Mouse (Mus musculus) heart, adult 18-20 months (tissue): ENCODE results near the gene Trim30b. TPM values are rescaled to one million over a fixed set of nuclear protein-coding genes. Genes with fewer than 3 reads are reported as not detected.
"Not testable (repeated sequence)": the region's sequence is repeated elsewhere in the genome, so short reads cannot be mapped to it uniquely, and the experiment has no call there.

Experiments
- DNase-seq, 2 experiments: peaks; one replicate each; pipeline ENCODE4 v3.0.0; 2021 to 2022; ENCODE audit warnings: mixed read lengths in 1 of 2
- long read RNA-seq, 2 experiments: library from polyadenylated mRNA; stranded (forward); transcript quantifications; one replicate each; pipeline ENCODE4 v2.0.0; 2021
- total RNA-seq, 2 experiments: library from RNA; stranded (reverse); gene quantifications; 2 replicates each; pipeline ENCODE4 v1.2.3; 2021

Gene Trim30b
- total RNA-seq = under 1 TPM in 1 of 2 experiments, not detected in 1; 0.21 TPM
- long read RNA-seq, experiment 1 = 0 reads
- long read RNA-seq, experiment 2 = 0 reads

- peak; percentile 47 to 70 for DNase-seq
Observed at GRCm38 (mm10) chr7:104369736-104370414, at the start of gene Trim30b. Trim30b (minus strand) TSS chr7:104369884.

GRCm38 (mm10) chr7:104404460-104404950 lies 34.8 kb upstream of the Trim30b start:
- no peak for DNase-seq

- DNase-seq = peak; percentile 10 to 23
Observed at GRCm38 (mm10) chr7:104401140-104401539, 31.5 kb upstream of the Trim30b start.

- DNase-seq = peak in 1 of 2 experiments; percentile 8
Observed at GRCm38 (mm10) chr7:104400698-104401097, 31.0 kb upstream of the Trim30b start, which contains the start of gene Trim30c. Trim30c (minus strand) TSS chr7:104400837.

- DNase-seq = no peak
Observed at GRCm38 (mm10) chr7:104398492-104398891, 28.8 kb upstream of the Trim30b start.

- no peak for DNase-seq
Observed at GRCm38 (mm10) chr7:104366339-104366738, 3.3 kb downstream of the Trim30b start.

- no peak for DNase-seq
Observed at GRCm38 (mm10) chr7:104353600-104353967, 16.1 kb downstream of the Trim30b start.

GRCm38 (mm10) chr7:104352717-104353599 lies 16.7 kb downstream of the Trim30b start, which contains the start of gene Trim12c:
Trim12c (minus strand) TSS chr7:104353362.
- DNase-seq = peak; percentile 80 to 93

GRCm38 (mm10) chr7:104348043-104348442 lies 21.6 kb downstream of the Trim30b start:
- not testable (repeated sequence) for DNase-seq

GRCm38 (mm10) chr7:104340744-104341143 lies 28.9 kb downstream of the Trim30b start:
- DNase-seq = not testable (repeated sequence)

- not testable (repeated sequence) for DNase-seq
Observed at GRCm38 (mm10) chr7:104335547-104335946, 34.1 kb downstream of the Trim30b start.

- not testable (repeated sequence) for DNase-seq
Observed at GRCm38 (mm10) chr7:104329171-104329570, 40.5 kb downstream of the Trim30b start, which contains the start of gene Trim34b. Trim34b (plus strand) TSS chr7:104329471.

GRCm38 (mm10) chr7:104322028-104322427 lies 47.7 kb downstream of the Trim30b start:
- DNase-seq = no peak

GRCm38 (mm10) chr7:104315369-104316080 lies 54.2 kb downstream of the Trim30b start, which contains the start of gene Trim12a:
Trim12a (minus strand) TSS chr7:104315466.
- DNase-seq = not testable (repeated sequence)

- peak; percentile 23 to 33 for DNase-seq
Observed at GRCm38 (mm10) chr7:104314796-104315353, 54.8 kb downstream of the Trim30b start.

Other genes starting within 250 kb of the Trim30b start
- not detected for gene Ubqln5, start 240.1 kb downstream of the Trim30b start, total RNA-seq
- gene Olfr643, start 232.5 kb downstream of the Trim30b start, total RNA-seq = not detected
- not detected for gene Ubqln3, start 226.6 kb downstream of the Trim30b start, total RNA-seq
- gene Ubqlnl, start 219.3 kb downstream of the Trim30b start, total RNA-seq = not detected
- not detected for gene Olfm5, start 205.1 kb downstream of the Trim30b start, total RNA-seq
- gene Olfr648, start 186.5 kb downstream of the Trim30b start, total RNA-seq = not detected
- not detected for gene Olfr649, start 173.9 kb downstream of the Trim30b start, total RNA-seq
- under 1 TPM; 0.30 to 0.67 TPM for gene Trim6, start 151.1 kb downstream of the Trim30b start, total RNA-seq
- 1 to 10 TPM; 3.9 to 4.7 TPM for gene Trim34a, start 125.4 kb downstream of the Trim30b start, total RNA-seq
- 1 to 10 TPM; 2.3 to 2.7 TPM for gene Trim5, start 81.8 kb downstream of the Trim30b start, total RNA-seq
- gene Trim12a, start 54.4 kb downstream of the Trim30b start, total RNA-seq = 1 to 10 TPM; 5.9 to 7.0 TPM
- gene Trim34b, start 40.4 kb downstream of the Trim30b start, total RNA-seq = under 1 TPM; 0.36 to 0.60 TPM
- 1 to 10 TPM; 4.1 to 4.9 TPM for gene Trim12c, start 16.5 kb downstream of the Trim30b start, total RNA-seq
- gene Trim30c, start 31.0 kb upstream of the Trim30b start, total RNA-seq = under 1 TPM; 0.39 to 0.45 TPM
- 1 to 10 TPM; 4.3 to 4.9 TPM for gene Trim30a, start 95.3 kb upstream of the Trim30b start, total RNA-seq
- under 1 TPM; 0.87 to 0.97 TPM for gene Trim30d, start 138.0 kb upstream of the Trim30b start, total RNA-seq
- not detected for gene Olfr651, start 180.2 kb upstream of the Trim30b start, total RNA-seq
- not detected for gene Olfr652, start 191.0 kb upstream of the Trim30b start, total RNA-seq
- not detected for gene Olfr653, start 207.4 kb upstream of the Trim30b start, total RNA-seq
- not detected for gene Olfr654, start 217.1 kb upstream of the Trim30b start, total RNA-seq
- gene Olfr655, start 231.9 kb upstream of the Trim30b start, total RNA-seq = not detected
- gene Olfr656, start 244.1 kb upstream of the Trim30b start, total RNA-seq = not detected